Mouse (Mus musculus) natural killer cell, adult 2 months (primary cell): Measurements from ENCODE around the gene Mapk12.

Experiments used
- DNase-seq, 2 experiments: peaks; one replicate each; pipeline ENCODE4 v3.0.0; 2022; ENCODE audit warnings: low spot score in 2 of 2

The Mapk12 gene

DNA sequence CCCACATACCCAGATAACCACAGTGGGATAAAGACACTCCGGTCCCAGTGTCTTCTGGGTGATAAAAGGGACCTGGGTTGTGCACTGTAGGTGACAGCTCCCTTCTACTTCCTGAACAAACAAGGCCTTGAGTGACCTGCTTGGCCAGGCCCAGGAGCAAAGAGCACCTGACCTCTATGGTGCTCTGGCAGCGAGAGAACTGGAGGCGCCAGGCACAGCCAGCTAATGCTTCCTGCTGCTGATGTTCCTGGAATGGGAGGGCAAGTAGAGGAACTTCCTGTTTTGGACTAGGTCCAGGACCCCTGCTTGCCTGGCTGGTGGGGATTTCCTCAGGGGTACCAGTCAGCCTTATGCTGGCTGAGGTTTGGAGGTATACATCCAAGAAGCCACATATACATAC lies 29.6 kb upstream of the Mapk12 start:
- no peak for DNase-seq

DNA sequence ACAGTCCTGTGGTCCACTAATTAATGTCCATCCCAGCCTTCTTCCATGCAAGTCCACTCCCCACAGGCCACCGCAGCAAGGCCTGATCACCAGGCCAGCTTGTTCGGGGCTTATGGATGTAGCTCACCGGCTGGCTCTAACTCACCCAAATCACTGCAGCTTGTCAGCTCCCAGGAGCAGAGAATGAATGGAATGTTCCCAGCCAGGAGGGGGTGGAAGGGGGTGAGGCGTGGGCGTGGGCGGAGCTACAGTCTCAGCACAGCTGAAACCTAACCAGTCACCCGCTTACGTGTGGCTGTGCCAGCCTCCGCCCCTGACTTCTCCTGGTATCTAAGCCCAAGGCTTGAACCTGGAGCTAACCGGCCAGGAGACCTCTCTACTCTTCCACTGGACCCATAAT lies 28.9 kb upstream of the Mapk12 start:
- no peak for DNase-seq

DNA sequence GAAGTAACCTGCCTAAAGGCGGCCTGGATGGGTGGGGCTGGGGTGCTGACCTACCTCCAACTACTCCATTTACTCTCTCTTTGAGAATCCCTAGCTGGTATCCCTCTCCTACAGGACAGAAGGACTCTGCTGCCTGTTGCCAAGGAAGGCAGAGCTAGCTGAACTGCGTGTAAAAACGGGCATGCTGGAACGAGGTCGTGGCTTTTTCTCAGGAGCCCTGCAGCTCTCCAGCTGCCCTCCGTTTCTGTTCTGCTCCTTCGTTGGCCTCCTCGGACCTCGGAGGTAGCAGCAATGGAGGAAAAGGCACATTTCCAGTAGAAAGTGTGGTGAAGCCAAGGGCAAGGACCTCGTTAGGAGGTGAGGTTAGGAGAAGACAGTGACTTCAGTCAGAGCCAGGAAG lies 28.4 kb upstream of the Mapk12 start:
- no peak for DNase-seq

DNA sequence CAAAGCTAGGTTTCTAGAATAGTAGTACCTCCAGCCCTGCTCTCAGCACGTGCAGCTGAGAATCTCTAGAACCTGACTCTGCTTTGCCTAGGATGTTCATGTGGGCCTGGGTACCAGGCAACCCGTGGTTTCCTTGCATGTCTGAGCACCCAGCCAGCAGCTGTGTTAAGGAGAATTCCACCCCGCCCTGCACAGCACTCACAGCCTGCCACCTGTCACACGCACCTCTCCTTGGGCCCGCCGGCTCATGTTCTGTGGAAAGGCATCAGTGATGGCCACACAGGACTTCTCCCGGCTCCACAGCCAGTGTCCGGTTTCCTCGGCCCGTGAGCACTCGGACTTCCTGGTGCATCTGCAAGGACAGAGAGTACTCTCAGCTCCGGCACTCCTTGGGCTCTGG lies 25.0 kb upstream of the Mapk12 start:
- no peak for DNase-seq

DNA sequence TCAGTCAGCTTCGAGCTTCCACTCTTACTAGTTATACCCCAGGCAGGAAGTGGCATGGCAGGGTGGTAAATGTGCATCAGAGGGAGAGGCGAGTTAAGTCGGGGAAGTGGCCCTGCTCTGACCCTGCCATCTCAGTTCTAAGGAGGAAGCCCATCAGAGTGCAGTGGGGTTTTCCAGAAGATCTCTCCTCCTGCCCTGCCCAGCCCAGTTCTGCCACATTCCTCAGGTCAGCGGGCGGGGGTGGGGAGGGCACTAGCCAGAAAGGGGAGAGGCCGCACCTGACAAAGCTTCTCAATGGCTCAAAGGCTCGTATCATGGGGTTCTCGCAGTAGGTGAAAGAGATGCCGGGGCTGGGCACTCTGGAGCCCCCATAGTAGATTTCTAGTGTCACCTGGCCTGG lies 20.9 kb upstream of the Mapk12 start:
- no peak for DNase-seq

DNA sequence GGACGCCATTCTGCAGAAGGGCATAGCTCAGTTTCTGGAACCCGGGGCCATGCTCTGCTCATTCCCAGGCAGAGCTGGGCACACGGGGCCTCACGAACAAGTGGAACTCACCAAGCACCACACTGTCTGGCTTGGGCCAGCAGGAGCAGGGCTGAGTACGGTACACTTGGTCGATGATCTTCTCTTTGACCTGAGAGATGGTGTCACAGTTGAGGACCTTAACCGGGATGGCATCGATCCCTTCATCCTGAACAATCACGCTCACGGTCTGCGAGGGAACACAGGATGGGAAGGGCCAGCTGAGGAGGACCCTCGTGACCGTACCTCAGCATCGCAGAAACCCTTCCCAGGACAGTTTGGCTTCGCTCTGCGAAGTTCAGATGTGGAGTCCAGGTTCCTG lies 18.0 kb upstream of the Mapk12 start:
- DNase-seq: no peak

DNA sequence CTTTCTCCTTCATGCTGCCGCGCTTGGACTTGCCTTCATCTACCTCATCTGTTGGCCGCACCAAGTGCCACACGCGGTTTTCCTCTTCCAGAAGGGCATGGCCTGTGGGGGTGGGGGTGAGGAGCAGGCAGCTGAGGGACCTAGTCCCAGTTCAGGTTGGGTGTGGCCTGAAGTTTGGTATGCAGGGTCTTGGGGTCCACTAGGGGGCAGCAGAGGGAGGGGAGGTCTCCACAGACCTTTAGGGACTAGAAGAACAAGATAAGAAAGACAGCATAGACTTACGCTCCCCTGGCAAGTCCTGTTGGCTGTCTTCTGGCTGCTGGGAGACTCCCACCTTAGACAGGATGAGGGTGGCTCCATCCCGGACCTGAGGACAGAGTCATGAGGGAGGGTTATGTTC lies 17.5 kb upstream of the Mapk12 start:
- peak; percentile 50 to 79 for DNase-seq

DNA sequence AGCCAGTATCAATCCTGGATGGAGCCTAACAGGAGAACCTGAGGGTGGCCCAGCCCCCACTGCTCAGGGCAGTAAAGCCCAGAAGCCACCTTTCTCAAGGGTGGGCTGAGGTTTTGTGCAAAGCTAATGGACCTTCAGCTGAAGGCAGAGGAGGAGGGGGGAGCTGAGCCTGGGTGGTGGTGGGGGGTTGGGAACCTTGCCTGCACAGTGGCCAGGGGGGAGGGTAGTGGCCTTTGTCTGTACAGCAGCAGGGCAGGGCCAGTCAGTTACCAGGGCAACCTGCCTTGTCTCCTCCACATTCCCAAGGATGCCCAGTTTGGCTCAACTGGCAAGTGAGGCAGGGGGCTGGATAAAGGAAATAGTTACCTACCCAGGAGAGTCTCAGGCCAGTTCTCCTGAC lies 11.8 kb upstream of the Mapk12 start:
- DNase-seq: no peak

DNA sequence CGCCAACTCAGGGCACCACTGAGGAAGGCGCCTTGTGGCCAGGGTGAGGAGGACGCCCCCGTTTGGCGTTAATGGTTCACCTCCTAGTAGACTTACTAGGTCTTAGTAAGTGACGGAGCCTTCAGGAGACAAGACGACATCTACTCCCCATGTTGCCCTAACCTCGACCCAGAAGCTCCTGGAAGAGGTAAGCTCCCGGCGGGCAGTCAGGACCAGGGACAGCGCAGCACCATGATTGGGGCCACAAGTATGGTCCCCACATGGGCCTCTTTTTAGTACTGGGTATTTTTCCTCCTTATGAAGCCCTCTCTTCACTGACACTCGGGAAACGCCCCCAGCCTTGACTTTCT lies 9.5 kb upstream of the Mapk12 start:
- DNase-seq: peak in 1 of 2 experiments; percentile 32

DNA sequence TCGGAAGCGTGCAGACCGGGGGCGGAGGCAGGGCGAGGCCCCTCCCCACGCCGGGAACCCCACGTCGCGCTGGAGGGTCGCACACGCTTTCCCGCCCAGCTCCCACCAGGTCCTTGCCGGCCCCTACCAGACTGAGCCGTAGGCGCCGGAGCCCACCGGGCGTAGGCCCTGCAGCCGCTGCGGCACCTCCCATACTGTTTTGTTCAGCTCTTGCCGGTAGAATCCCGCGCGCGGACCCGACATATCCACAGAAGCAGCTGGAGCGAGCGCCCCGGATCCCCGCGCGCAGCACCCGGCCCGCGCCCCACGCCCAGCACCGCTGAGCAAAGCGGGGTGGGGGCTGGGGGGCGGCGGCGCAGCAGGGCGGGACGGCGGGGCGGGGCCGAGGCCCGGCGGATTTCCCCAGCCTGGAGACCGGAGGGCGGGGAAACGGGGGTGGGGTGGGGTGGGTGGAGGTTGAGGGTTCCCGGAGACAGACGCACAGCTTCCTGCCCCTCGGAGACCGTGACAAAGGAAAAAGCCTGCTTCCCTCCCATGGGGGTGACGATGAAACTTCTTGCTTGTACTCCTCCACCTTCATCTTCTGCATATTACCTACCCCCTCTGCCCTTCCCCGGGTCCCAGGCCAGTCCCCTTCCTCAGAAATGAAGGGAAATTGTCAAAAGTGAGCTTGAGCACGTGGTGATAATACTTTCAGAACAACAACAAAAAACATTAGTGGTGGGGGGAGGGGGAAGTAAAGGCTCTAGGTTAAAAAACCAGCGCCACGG lies 9.0 kb upstream of the Mapk12 start, which contains the start of gene Mapk11:
Gene Mapk11 (minus strand): TSS at position 358 of the 770 bp plus-strand sequence.
- peak in 1 of 2 experiments; percentile 37 for DNase-seq

DNA sequence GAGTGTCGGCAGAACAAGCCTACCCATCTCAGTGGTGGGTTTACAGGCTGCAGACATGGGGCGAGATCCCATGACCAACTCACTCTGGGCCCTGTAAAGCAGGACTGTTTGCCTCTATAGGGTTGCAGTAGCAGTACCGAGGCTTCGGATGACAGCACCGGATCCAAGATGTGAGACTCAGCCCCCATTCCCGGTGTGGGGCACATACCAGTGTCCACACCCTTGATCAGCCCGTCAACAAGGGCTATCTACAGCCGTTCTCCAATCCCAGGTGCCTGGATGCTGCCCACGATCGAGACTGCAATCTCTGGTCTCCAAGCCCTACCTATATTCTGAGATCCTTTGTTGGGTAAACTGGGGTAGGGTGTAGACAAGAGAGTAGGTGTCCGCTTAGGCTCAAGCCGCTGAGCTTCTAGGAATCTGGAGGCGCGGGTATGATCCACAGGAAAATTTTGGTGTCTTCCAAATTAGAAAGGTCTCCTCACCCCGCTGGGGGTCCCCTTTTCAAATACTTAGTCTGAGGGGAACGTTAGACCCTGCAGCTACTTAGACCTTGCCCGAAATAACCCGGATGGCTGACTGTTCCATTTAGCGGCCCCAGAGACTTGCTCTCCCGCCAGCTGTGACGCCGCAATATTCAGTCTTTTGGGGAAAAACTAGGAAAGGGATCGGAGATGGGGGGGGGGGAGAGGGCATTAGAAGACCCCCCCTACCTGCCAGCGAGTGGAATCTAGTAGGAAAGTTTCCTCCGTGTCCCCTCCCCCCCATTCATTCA lies 8.2 kb upstream of the Mapk12 start:
- DNase-seq: no peak

DNA sequence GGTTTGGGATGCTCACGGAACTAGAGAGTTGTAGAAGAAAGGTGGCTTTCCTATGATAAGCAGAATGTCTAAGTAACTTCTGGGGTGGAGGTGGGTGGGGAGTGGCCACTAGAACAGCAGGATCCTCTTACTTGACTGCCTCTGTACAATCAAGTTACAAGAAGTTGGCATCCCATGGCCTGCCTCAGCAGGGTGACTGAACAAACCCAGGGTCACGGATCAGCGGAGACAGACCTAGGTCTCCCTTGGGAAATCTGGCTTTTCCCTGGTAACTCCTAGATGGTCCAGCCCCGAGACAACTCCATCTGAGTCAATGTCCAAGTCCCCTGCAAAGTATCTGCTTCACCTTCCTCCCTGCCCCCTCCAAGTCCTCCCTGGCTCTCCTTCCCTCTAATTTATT lies 7.4 kb upstream of the Mapk12 start:
- no peak for DNase-seq

DNA sequence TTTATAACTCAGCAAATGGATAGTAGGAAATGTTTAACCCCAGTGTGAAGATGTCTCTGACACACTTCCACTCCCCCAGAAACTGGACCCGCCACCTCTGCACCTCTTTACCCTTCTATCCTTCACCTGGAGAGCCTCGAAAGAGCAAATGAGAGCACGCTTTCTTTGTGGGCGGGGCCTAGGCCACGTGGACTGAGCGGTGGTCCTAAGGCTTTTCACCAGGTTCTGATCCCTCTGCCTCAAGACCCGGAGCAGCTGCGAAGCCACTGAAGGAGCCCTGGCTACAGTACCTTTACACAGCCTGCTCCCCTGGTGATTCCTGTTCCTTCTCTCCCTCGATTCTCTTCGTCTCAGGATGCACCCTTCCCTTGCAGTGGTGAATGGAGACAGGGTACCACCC lies 7.0 kb upstream of the Mapk12 start:
- no peak for DNase-seq

DNA sequence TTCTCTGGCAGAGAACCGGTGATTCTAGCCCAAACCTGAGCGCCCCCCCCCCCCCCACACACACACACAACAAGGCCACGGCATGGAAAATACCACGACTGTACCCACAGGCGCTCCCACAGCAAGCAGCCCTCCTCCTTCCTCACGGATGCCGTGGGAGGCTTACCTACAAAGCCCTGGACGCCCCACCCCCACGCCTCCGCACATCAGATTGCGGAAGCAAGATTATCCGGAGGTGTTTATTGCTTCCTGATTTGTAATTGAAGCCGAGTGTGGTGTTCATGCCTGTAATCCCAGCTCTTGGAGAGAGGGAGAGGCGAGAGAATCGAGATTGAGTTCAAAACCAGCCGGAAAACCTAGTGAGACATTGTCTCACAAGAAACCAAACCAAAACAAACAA lies 6.5 kb upstream of the Mapk12 start:
- peak in 1 of 2 experiments; percentile 60 for DNase-seq

DNA sequence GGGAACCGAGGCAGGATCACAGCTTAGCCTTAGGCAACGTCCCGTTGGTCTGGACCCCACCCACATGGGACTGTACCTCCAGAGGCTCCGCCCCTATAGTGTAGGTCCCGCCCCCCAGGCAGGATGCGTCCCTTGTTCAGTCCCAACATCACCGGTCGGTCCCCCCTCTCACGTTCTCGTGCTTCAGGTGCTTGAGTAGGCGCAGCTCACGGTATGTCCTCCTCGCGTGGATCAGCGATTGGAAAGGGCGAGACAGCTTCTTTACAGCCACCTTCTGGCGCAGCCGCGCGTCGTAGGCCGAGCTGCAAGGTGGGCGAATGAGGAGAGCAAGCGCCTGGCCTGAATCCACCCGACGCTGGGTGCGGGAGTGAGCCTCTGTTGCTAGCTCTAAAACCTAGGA lies 6.0 kb upstream of the Mapk12 start:
- peak in 1 of 2 experiments; percentile 51 for DNase-seq

DNA sequence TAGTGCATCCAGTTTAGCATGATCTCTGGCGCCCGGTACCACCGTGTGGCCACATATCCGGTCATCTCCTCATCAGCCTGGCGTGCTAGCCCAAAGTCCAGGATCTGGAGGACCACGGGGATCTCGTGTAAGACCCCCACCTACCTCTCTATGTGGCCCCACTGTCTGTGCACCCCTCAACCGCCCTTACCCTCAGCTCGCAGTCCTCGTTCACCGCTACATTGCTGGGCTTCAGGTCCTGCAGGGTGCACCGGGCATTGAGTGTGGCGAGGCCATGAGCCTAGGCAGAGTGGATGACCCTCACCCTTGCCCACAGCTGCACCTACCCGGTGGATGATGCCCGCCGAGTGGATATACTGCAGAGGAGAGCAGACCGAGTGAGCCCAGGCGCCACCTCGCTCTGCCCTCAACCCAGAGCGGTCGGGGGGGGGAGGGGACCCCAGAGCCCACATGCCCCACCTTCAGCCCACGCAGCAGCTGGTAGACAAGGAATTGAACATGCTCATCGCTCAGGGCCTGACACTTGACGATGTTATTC lies 5.4 kb upstream of the Mapk12 start:
- no peak for DNase-seq

DNA sequence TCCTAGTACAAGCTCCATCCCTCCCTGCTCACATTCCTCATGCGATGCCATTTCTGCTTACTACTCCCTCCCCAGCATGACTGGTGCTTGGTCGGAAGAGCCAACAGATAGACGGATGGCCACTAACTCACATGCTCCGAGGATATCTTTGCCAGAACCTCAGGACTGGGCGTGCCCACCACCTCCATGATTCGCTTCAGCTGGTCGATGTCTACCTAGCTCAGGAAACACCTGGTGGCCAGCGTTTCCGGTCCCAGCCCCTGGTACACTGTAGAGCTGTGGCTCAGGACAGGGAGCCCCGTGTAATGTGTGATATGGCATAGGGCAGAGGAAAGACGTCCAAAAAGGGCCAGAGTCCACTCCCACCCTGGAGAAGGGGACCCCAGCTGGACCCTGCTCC lies 4.5 kb upstream of the Mapk12 start:
- no peak for DNase-seq

DNA sequence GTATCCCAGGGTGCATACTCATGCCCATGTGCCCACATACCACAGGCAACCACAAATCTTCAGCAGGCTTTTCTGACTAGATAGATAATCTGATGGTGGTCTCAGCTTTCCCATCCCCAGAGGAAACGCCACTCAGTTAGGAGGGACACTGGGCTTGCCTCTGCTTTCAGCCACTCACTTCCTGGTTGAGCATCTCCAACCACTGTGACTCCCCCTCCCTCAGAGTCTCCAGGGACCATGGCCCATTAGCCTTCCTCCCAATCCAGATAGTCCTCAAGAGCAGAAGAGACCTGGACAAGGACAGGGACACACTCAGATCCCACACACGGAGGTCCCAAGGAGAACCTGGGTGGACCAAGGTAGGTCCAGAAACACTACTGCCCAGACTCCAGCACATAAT lies 2.6 kb upstream of the Mapk12 start:
- no peak for DNase-seq

DNA sequence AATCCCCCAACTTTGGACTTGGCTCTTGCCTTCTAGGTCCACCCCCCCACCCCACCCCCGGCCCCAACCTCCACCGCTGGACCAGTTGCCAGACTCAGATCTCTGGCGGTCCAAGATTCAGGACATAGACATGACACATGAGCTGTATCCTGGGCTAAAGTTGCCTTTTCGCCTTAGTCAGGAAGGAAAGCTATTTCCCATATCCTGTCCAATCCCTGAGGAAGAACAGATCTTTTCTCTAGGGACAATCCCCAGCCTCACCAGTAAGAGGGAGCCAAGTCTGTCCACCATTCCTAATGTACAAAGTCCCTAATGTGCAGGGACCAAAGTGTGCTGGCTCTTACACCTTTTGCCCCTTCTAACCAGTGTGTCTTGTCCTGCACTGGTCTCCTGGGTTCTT lies 1.4 kb upstream of the Mapk12 start:
- no peak for DNase-seq

DNA sequence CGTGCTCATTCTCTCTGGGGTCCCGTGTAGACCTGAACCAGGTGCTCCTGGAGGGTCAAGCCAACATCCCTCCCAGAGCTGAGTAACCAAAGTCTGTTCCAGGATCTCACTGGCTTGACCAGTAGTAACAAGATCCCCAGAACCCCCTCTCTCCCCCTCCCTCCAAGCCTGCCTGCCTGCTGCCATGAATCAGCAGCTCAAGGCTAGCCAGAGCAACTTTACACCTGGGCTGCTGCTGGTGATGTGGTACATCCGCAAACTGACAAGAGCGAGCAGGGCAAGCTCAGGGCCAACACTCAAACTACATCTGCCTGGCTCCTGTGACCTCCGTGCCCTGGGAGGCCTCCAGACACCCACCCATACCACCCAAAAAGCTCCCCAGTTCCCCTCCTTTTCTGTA lies 940 bp upstream of the Mapk12 start:
- DNase-seq: no peak

DNA sequence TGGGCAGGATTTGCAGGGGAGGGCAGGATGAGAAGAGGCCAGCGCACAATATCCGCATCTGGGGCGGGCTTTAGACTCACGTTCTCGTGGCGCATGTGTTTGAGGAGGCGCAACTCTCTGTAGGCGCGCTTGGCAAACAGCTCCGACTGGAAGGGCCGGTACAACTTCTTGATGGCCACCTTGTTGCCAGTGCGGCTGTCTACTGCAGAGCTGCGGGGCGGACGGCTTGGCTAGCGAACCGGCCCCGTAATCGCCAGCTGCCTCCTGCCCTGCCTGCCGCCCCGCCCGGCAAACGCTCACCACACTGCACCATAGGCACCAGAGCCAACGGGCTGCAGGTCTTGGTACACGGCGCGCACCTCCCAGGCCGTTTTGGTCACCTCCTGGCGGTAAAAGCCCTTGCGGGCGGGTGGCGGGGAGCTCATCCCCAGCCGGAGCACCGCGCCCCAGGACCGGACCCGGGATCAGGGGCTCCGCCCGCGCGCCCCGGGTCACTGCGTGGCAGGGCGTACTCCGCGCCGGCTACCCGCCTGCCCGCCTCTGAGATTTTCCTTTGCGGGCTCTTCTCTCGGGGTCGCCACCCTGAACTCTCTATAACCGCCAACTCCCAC lies 350 bp downstream of the Mapk12 start:
- no peak for DNase-seq

DNA sequence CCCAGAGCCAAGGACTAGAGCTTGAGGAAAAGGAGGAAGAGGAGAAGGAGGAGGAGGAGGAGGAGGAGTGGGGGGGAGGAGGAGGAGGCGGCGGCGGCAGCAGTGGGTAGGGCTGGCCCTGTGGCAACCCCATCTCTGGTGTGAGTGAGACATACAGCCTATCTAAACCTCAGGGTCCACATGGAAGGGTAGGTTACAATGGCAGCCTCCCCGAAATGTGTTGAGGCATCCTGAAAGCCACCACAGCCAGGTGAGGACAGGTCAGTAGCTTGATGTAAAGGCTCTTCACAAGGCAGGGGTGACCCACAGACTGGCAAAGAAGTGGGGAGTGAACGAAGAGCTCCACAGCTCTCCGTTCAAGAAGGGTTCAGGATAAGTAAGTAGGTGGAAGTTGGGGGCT lies 2.0 kb downstream of the Mapk12 start:
- no peak for DNase-seq

DNA sequence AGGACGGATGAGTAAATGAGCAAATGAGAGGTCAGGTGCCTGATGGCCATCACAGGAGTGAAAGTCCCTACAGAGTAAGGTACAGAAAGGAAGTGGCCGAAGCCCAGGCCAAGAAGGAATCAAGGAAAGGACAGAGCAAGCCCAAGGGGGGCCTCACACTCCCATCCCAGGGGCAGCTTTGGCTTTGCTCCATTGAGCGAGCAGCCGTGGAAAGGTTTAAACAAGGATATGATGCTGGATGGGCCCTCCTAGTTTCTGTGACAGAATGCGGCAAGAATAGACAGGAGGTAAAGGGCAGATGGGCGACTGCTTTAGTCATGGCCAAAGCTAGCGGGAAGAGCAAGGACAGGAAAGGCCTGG lies 2.5 kb downstream of the Mapk12 start:
- no peak for DNase-seq
